ENCODE assay signal across 21 mouse cellular contexts in genomic region chr15:11529819-11530810, GRCm38 (mm10).
A peak's percentile ranks its signal among the peaks of the same experiment; 100 is the strongest.
DNase-seq lines count a peak whose midpoint lies in the region; ATAC-seq and TF ChIP-seq lines count a peak whose summit lies in the region.
"Had no signal": no experiment of that assay in that cellular context is flagged by ENCODE, and none has a peak within 500 bp of the region (broad histone marks: within the 10 kb centered on the region; RNA-seq: fewer than 3 reads in every experiment).

No protein-coding gene starts in this region.

- H3K27me3 ChIP-seq in kidney, postnatal 0 days (ENCODE audit: insufficient read depth, low read length): no peaks in the 10 kb centered on the region
- peaks cover 4% of the 10 kb centered on the region; the same call in 1 of the 2 replicates for H3K27me3 ChIP-seq in forebrain, embryonic 12.5 days
- peaks cover 42% of the 10 kb centered on the region for H3K27me3 ChIP-seq in neural tube, embryonic 13.5 days
- H3K27me3 ChIP-seq: embryonic facial prominence, embryonic 13.5 days; kidney, embryonic 15.5 days had no signal

- H3K4me2 ChIP-seq in kidney, postnatal 0 days (ENCODE audit: low read length): no peak overlapping the region
- H3K4me2 ChIP-seq in forebrain, embryonic 12.5 days: no peak overlapping the region
- no peak overlapping the region for H3K4me2 ChIP-seq in neural tube, embryonic 13.5 days
- H3K4me2 ChIP-seq: embryonic facial prominence, embryonic 13.5 days; kidney, embryonic 15.5 days had no signal

- H3K4me3 ChIP-seq in kidney, postnatal 0 days (replicated peaks; ENCODE audit: low read depth, low read length): no peak overlapping the region
- H3K4me3 ChIP-seq in forebrain, embryonic 12.5 days (replicated peaks): no peak overlapping the region
- H3K4me3 ChIP-seq in neural tube, embryonic 13.5 days: no peak overlapping the region
- H3K4me3 ChIP-seq: embryonic facial prominence, embryonic 13.5 days; heart, adult 2 months; hindbrain, embryonic 10.5 days; kidney, embryonic 15.5 days; left cerebral cortex, adult 2 months; limb, embryonic 10.5 days had no signal

- H3K4me1 ChIP-seq in kidney, postnatal 0 days (replicated peaks; ENCODE audit: insufficient read depth, low read length): no peaks in the 10 kb centered on the region
- H3K4me1 ChIP-seq in forebrain, embryonic 12.5 days: peaks cover 6% of the 10 kb centered on the region; the same call in 1 of the 2 replicates
- H3K4me1 ChIP-seq in neural tube, embryonic 13.5 days (replicated peaks): peaks cover 6% of the 10 kb centered on the region; the same call in 1 of the 2 replicates
- H3K4me1 ChIP-seq: hindbrain, embryonic 10.5 days had no signal

- 47% methylated on average over 8 of the region's 8 CpGs for WGBS in kidney, postnatal 0 days
- 18% methylated on average over 8 of the region's 8 CpGs for WGBS in forebrain, embryonic 12.5 days
- WGBS in neural tube, embryonic 13.5 days: 32% methylated on average over 8 of the region's 8 CpGs

- peak; percentile 20 for DNase-seq in embryo, embryonic 11 days
- no peak for DNase-seq in embryo, embryonic 9.5 days (ENCODE audit: extremely low spot score)
- DNase-seq in kidney, postnatal 0 days (ENCODE audit: low spot score): peak; percentile 36
- no peak for DNase-seq in kidney, postnatal 4 days
- DNase-seq in frontal cortex, postnatal 25 days (ENCODE audit: low spot score in 2 of 2): no peak
- DNase-seq in heart, postnatal 36 days: no peak
- DNase-seq: cerebellum, adult 2 months; cerebellum, postnatal 36 days; gastrocnemius, postnatal 25 days; heart, adult 2 months; liver, postnatal 0 days had no signal

- no peak for ATAC-seq in kidney, postnatal 0 days (replicated peaks; ENCODE audit: low FRiP score, low read depth)
- ATAC-seq in forebrain, embryonic 12.5 days (ENCODE audit: low FRiP score): peak; percentile 69; the same call in 1 of the 2 replicates
- ATAC-seq in neural tube, embryonic 13.5 days (ENCODE audit: low read depth): peak; percentile 15; the same call in 1 of the 2 replicates
- ATAC-seq: inflammation-experienced regulatory T-cells, adult 6 months; liver, postnatal 0 days had no signal

- TF ChIP-seq CTCF in kidney, postnatal 0 days (IDR thresholded peaks at IDR 0.05; ENCODE audit: low read depth): no peak

- H3K27ac ChIP-seq in kidney, postnatal 0 days: no peak overlapping the region
- no peak overlapping the region for H3K27ac ChIP-seq in forebrain, embryonic 12.5 days
- no peak overlapping the region for H3K27ac ChIP-seq in neural tube, embryonic 13.5 days (replicated peaks)
- H3K27ac ChIP-seq: embryonic facial prominence, embryonic 13.5 days; heart, adult 2 months; hindbrain, embryonic 10.5 days; kidney, embryonic 15.5 days; left cerebral cortex, adult 2 months; limb, embryonic 10.5 days; stomach, postnatal 0 days had no signal

- no peaks in the 10 kb centered on the region for H3K9me3 ChIP-seq in kidney, postnatal 0 days (replicated peaks; ENCODE audit: low read length)
- H3K9me3 ChIP-seq in forebrain, embryonic 12.5 days: no peaks in the 10 kb centered on the region
- no peaks in the 10 kb centered on the region for H3K9me3 ChIP-seq in neural tube, embryonic 13.5 days
- H3K9me3 ChIP-seq: embryonic facial prominence, embryonic 13.5 days; G1E; hindbrain, embryonic 10.5 days; kidney, embryonic 15.5 days; limb, embryonic 10.5 days had no signal

- H3K36me3 ChIP-seq in kidney, postnatal 0 days (ENCODE audit: insufficient read depth, low read length): no peaks in the 10 kb centered on the region
- H3K36me3 ChIP-seq in forebrain, embryonic 12.5 days (replicated peaks): no peaks in the 10 kb centered on the region
- no peaks in the 10 kb centered on the region for H3K36me3 ChIP-seq in neural tube, embryonic 13.5 days
- H3K36me3 ChIP-seq: embryonic facial prominence, embryonic 13.5 days; G1E; hindbrain, embryonic 10.5 days; kidney, embryonic 15.5 days; limb, embryonic 10.5 days had no signal

- no peak overlapping the region for H3K9ac ChIP-seq in kidney, postnatal 0 days (ENCODE audit: low read depth, low read length)
- no peak overlapping the region for H3K9ac ChIP-seq in forebrain, embryonic 12.5 days
- H3K9ac ChIP-seq in neural tube, embryonic 13.5 days: no peak overlapping the region
- H3K9ac ChIP-seq: embryonic facial prominence, embryonic 13.5 days; kidney, embryonic 15.5 days; liver, postnatal 0 days had no signal

- intact Hi-C loops in heart, postnatal 36 days (cut with DNase I): no loop called here

Comparison
In these comparisons a context has a peak if more than half of its experiments do, and no peak if none do; other contexts are left out.
1. DNase-seq: peak in embryo, embryonic 11 days (single experiment) and kidney, postnatal 0 days (single experiment); none in embryo, embryonic 9.5 days (single experiment), kidney, postnatal 4 days (0 of 2), frontal cortex, postnatal 25 days (0 of 2) and heart, postnatal 36 days (0 of 2).